In the genomic region with DNA sequence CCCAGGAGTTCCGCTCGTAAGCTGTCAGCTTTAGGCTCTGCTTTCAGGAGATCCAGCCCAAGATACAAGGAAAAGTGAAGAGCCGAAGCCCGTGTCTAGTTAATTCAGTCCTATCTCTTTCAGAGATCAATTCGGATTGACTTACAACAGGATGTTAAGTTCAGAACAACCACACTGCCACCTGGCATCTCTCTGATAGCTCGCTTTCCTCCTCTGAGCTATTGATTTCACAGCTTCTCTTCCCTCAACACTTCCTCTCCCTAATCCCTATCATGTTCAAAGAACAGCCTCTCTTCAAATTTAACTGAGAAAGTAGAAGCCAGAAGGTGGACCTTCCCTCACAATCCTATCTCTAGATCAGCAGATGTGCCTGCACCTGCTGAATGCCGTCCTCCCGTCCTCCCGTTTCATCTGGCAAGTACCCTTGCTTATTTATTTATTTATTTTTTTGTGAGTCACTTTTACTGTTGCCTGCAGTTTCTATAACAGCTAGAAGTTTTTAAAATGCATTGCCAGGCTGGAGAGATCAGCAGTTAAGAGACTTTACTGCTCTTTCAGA, we compare ENCODE assay signal across 14 mouse cellular contexts.
"Had no signal": no experiment of that assay in that cellular context is flagged by ENCODE, and none has a peak within 500 bp of the region (broad histone marks: within the 10 kb centered on the region; RNA-seq: fewer than 3 reads in every experiment).

No protein-coding gene starts in this region.

- H3K36me3 ChIP-seq: limb, embryonic 10.5 days; limb, embryonic 13.5 days; liver, embryonic 13.5 days; neural tube, embryonic 13.5 days had no signal

- H3K27me3 ChIP-seq: limb, embryonic 13.5 days; liver, embryonic 13.5 days; neural tube, embryonic 13.5 days had no signal

- H3K4me2 ChIP-seq: limb, embryonic 13.5 days; liver, embryonic 13.5 days; midbrain, embryonic 11.5 days; neural tube, embryonic 13.5 days had no signal

- H3K9ac ChIP-seq: limb, embryonic 13.5 days; liver, embryonic 13.5 days; neural tube, embryonic 13.5 days had no signal

- H3K27ac ChIP-seq: layer of hippocampus, adult 2 months; limb, embryonic 10.5 days; limb, embryonic 13.5 days; liver, embryonic 13.5 days; neural tube, embryonic 13.5 days had no signal

- H3K9me3 ChIP-seq: limb, embryonic 10.5 days; limb, embryonic 13.5 days; liver, embryonic 13.5 days had no signal

- ATAC-seq: intestine, postnatal 0 days had no signal

- DNase-seq: kidney, adult 8-10 months; kidney, postnatal 25 days; layer of hippocampus, adult 9-11 months; liver, embryonic 13.5 days; lung, adult 2 months; lung, postnatal 14 days; lung, postnatal 4 days; midbrain, embryonic 14.5 days had no signal

- H3K4me1 ChIP-seq: liver, embryonic 13.5 days had no signal

- H3K4me3 ChIP-seq: layer of hippocampus, adult 2 months; limb, embryonic 10.5 days; limb, embryonic 13.5 days; liver, embryonic 13.5 days; neural tube, embryonic 13.5 days had no signal
